Mouse (Mus musculus): ENCODE data around the gene Stat1. TPM values are rescaled to one million over a fixed set of nuclear protein-coding genes. Genes with fewer than 3 reads are reported as not detected.

Gene Stat1
- total RNA-seq, 2 experiments from 2014 or later: 22.0 to 23.5 TPM

GRCm38 (mm10) chr1:52131787-52132377 is 12.6 kb downstream of the Stat1 start:
- no peak for DNase-seq (ENCODE audit: low spot score in 2 of 2)

GRCm38 (mm10) chr1:52133254-52133653 is 14.0 kb downstream of the Stat1 start:
- no peak for DNase-seq (ENCODE audit: low spot score in 2 of 2)

GRCm38 (mm10) chr1:52137292-52137691 is 18.1 kb downstream of the Stat1 start:
- DNase-seq (ENCODE audit: low spot score in 2 of 2): no peak

DNA sequence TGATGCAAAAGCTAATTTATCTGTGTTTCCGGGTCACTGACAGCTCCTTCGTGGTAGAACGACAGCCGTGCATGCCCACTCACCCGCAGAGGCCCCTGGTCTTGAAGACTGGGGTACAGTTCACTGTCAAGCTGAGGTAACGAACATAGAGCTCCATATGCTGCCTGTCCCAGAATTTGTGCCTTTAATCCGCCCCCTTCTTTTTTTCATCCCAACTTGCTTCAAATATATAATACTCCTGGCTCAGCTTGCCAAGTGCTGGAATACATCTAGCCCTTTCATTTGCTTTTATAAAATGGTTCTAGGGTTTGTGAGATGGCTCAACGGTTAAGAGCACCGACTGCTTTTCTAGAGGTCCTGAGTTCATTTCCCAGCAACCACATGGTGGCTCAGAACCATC is 21.3 kb downstream of the Stat1 start:
- peak in 1 of 2 experiments; percentile 41 for DNase-seq (ENCODE audit: low spot score in 2 of 2)

DNA sequence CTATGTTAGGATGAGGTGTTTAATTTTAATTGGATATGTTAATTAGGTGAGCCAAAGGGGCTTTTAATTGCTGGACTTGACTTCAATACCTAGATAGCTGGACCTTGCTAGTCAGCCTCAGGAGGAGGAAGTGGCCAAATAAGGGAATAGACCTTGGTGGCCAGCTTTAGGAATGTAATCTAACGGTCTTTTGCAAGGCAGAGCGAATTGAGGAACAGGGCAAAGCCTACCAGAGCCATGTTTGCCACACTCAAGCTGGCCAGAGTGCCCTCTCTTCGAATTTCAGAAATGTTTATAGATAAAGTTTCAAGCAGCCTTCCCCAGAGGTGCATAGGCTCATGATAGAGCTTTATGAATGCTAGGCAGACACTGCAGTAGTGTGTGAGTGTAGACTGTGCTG is 22.2 kb downstream of the Stat1 start:
- DNase-seq (ENCODE audit: low spot score in 2 of 2): no peak

DNA sequence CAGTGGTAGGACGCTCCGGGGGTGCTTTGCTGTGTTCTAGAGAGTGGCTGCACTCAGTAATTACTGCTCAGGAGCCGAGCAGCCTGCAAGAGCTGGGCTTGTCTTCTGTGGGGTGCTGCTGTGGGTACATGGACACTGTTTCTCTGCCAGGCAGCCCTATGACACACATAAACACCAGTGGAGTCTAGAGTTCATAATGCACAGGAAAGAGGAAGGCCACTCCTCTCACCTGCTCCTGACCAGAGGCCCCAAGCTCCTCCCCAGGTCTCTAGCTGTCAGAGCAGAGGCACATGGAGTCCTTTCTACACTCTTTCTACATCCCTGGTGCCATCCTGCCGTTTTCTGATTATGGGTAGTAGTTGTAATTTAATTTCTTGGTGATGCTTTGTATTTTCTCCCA is 22.9 kb downstream of the Stat1 start:
- no peak for DNase-seq (ENCODE audit: low spot score in 2 of 2)

- DNase-seq (ENCODE audit: low spot score in 2 of 2): no peak
Observed at GRCm38 (mm10) chr1:52143191-52143590, 24.0 kb downstream of the Stat1 start.

GRCm38 (mm10) chr1:52143596-52144156 is 24.4 kb downstream of the Stat1 start:
- no peak for DNase-seq (ENCODE audit: low spot score in 2 of 2)

- DNase-seq (ENCODE audit: low spot score in 2 of 2): no peak
Observed at GRCm38 (mm10) chr1:52144907-52145306, 25.7 kb downstream of the Stat1 start.

DNA sequence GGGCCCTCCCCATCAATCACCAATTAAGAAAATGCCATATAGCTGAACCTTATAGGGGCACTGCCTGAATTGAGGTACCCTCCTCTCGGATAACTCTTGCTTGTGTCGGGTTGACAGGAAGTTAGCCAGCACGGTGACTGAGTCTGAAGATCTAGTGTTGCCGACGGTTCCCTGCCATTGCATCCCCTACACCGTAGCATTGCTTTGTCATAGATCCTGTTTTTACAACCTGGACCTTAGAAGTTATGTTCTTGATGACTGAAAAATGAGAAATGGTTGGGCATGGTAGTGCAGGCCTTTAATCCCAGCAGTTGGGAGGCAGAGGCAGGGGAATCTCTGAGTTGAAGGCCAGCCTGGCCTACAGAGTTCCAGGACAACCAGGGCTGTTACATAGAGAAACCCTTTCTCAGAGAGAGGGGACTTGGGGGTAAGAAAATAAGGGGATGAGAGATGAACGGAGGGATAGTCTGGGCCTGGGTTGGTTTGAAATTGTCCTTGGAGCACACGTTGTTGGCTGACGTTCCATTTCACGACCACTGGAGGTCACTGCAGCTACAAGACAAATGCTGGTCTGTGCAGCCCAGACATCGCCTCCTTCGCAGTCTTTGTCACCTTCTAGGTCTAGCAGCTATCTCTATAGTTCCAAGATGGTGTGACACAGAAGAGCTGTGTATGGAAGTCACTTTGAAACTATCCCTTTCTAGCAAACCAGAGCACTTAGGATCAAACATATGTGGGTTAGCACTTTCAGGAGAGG is 27.2 kb downstream of the Stat1 start:
- DNase-seq (ENCODE audit: low spot score in 2 of 2): peak in 1 of 2 experiments; percentile 77

- DNase-seq (ENCODE audit: low spot score in 2 of 2): no peak
Observed at GRCm38 (mm10) chr1:52147431-52147830, 28.2 kb downstream of the Stat1 start.

DNA sequence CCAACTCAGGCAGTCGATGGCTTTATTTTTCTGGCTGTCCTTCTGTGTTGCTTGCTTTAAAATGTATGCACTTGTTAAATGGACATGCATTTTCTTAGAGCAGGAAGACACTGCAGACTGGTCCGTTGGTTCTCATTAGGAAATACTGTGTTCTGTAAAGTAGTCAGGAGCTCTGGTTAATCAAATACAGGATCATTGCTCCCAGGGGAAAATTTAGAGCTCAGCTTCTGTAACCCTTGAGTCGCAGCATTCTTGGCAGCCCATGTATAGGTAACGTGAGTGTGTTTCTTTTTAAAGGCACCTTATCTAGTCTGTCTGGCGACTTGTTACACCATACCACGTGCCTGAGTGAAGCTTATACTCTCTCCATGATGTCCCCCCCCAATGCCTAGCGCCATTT is 28.9 kb downstream of the Stat1 start:
- DNase-seq (ENCODE audit: low spot score in 2 of 2): no peak

DNA sequence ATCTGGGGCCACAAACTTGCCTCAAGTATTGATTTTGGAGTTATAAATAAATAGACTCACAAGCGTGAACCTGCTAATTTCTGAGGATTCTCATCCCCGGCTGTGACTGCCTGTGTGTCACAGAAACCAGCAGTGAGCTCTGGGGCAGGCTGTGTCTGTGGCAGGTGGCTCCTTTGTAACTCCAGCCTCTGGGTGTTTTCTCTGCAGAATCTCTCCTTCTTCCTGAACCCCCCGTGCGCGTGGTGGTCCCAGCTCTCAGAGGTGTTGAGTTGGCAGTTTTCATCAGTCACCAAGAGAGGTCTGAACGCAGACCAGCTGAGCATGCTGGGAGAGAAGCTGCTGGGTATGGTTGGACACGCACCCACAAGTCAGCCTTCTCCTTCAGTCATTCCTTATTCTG is 29.5 kb downstream of the Stat1 start:
- no peak for DNase-seq (ENCODE audit: low spot score in 2 of 2)

- peak; percentile 71 to 87 for DNase-seq (ENCODE audit: low spot score in 2 of 2)
Observed at GRCm38 (mm10) chr1:52149934-52150346, 30.7 kb downstream of the Stat1 start.

DNA sequence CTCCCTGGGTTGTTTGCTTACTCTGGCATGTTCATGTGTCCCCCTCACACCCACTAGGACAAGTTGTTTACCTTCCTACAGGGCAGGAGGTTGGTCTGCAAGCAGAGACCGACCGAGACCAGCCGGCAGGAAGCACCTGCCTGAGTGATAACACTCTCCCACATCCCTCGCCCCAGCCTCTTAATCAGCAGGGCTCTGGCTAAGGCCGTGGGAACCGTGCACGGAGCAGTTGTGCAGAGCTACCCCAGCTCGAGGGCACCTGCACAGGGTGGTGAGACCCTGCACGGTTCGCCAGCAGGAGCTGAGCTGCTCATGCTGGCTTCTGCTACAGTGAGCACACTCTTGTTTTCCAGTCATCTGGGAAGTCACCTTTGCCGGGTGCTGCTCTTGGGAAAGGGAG is 31.4 kb downstream of the Stat1 start:
- DNase-seq (ENCODE audit: low spot score in 2 of 2): no peak

DNA sequence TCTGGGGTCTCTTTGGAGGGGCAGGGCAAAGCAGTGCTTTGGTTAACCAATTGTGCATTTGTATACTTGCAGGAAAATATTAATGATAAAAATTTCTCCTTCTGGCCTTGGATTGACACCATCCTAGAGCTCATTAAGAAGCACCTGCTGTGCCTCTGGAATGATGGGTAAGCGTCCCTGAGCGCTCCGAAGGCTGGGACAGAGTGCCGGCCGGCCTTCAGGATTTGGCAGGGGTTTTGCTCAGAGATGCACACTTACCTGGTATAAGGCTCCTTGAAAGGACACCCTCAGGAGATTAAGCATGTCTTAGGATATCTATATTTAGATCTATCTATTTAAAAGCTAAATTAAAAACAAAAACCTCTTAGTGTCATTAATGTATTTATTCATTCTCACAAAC is 31.9 kb downstream of the Stat1 start:
- no peak for DNase-seq (ENCODE audit: low spot score in 2 of 2)

DNA sequence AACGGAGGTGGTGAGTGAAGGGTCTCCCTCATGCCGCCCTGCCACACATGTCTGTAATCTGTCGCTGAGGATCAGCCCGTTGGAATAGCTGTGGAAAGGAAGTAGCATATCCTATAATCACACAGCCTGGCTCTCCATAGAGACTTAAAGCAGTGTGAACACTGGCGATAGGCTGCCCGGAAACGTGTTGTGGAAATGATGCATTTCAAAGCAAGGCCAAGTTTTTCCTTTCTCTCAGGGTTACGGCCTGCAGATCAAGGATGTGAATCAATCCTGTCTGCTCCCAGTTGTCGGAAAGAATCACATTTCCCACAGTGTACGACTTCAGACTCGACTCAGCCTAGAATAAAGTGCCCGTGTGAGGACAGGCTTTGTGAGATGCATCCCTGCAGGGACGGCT is 33.1 kb downstream of the Stat1 start:
- DNase-seq (ENCODE audit: low spot score in 2 of 2): no peak

- DNase-seq (ENCODE audit: low spot score in 2 of 2): no peak
Observed at GRCm38 (mm10) chr1:52152936-52153335, 33.7 kb downstream of the Stat1 start.

GRCm38 (mm10) chr1:52154890-52155289 is 35.6 kb downstream of the Stat1 start:
- DNase-seq (ENCODE audit: low spot score in 2 of 2): no peak

GRCm38 (mm10) chr1:52156351-52156750 is 37.1 kb downstream of the Stat1 start:
- peak in 1 of 2 experiments; percentile 53 for DNase-seq (ENCODE audit: low spot score in 2 of 2)

- no peak for DNase-seq (ENCODE audit: low spot score in 2 of 2)
Observed at GRCm38 (mm10) chr1:52158040-52158439, 38.8 kb downstream of the Stat1 start.

DNA sequence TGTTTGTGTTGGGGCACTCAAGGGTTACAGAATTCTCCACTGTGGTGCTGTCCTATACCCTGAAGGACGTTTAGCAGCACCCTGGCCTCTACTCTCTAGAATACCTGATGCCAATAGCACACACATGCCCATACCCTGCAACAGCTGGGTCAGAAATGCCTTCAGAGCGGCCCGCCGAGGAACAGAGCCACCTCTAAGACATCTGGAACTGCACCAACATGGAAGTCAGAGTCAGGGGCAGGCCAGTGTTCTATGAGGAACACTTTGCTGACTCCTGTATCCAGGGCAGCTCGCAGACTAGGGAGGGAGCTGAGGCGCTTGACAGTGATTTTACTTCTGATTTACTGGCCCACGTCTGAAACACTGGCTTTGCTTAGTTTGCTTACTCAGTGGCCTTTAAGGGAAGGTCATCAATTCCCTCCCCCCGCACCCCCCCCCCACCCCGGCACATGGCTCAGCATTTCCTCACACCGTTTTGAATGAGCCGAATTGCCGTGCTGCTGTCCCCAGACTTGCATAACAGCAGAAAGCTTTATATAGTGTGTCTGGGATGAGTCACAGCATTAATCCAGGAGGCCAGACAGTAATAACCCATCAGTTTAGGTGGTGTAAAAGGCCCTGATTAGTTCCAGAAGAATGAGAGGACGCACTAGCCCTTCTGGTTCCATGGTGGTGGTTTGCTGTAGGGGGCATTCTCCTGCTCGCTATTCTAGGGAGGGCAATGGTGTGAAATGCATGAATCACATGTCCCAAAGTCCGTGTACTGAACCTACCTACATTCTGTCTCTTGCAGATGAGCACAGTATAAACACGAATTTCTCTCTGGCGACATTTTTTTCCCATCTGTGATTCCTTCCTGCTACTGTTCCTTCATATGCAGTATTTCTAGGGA is 39.5 kb downstream of the Stat1 start:
- peak; percentile 43 to 81 for DNase-seq (ENCODE audit: low spot score in 2 of 2)
